Mouse (Mus musculus): ENCODE results near the gene Aldh2.

- TF ChIP-seq CTCF (IDR thresholded peaks at IDR 0.05; ENCODE audit: low read depth) (no peak), EP300 (IDR thresholded peaks at IDR 0.05; ENCODE audit: low read depth) (no peak)
These were observed 67.1 kb downstream of the Aldh2 start for GRCm38 (mm10) chr5:121526526-121526925.

Measured in heart, postnatal 0 days (tissue).